Mouse (Mus musculus) heart, embryonic 14.5 days (tissue): Measurements from ENCODE around the gene Rgn. TPM values are rescaled to one million over a fixed set of nuclear protein-coding genes. Genes with fewer than 3 reads are reported as not detected.

Experiments used
- ATAC-seq: fragments of 200-750 bp; cut with Nextera tagmentation; 2 replicates; pipeline ENCODE4 v1.8.0; 2017; ENCODE audit warnings: low read depth, moderate TSS enrichment; ENCODE audit not compliant: insufficient number of reproducible peaks, insufficient read depth, low FRiP score
- H3K27ac ChIP-seq, 2 experiments: fragments of 200-500 bp in 1 of 2; fragments of 300-500 bp in 1 of 2; sonication (generic) in 1 of 2; replicated peaks in 1 of 2; 2 replicates each; pipeline ENCODE4 v1.5.1; 2012 to 2014; ENCODE audit warnings: low read depth in 2 of 2, low read length in 2 of 2, control low read depth in 1 of 2, mild to moderate bottlenecking in 1 of 2, mixed read lengths in 1 of 2; ENCODE audit not compliant: control insufficient read depth in 1 of 2, insufficient read depth in 1 of 2
- H3K27me3 ChIP-seq: fragments of 300-500 bp; sonication (generic); 2 replicates; pipeline ENCODE4 v1.6.1; 2014; ENCODE audit warnings: mild to moderate bottlenecking, low read length, control low read depth; ENCODE audit not compliant: control insufficient read depth, insufficient read depth
- H3K36me3 ChIP-seq: fragments of 300-500 bp; sonication (generic); 2 replicates; pipeline ENCODE4 v1.6.1; 2014; ENCODE audit warnings: mild to moderate bottlenecking, control low read depth, low read length, mixed read lengths; ENCODE audit not compliant: control insufficient read depth, insufficient read depth
- H3K4me1 ChIP-seq, 2 experiments: fragments of 200-500 bp in 1 of 2; fragments of 300-500 bp in 1 of 2; sonication (generic) in 1 of 2; 2 replicates each; pipeline ENCODE4 v1.6.1; 2012 to 2014; ENCODE audit warnings: low read length in 2 of 2, control low read depth in 1 of 2, mixed read lengths in 1 of 2; ENCODE audit not compliant: control insufficient read depth in 2 of 2, insufficient read depth in 2 of 2
- H3K4me2 ChIP-seq: fragments of 300-500 bp; sonication (generic); 2 replicates; pipeline ENCODE4 v1.6.1; 2014; ENCODE audit warnings: mild to moderate bottlenecking, low read length
- H3K4me3 ChIP-seq, 2 experiments: fragments of 200-500 bp in 1 of 2; fragments of 300-500 bp in 1 of 2; sonication (generic) in 1 of 2; 2 replicates each; pipeline ENCODE4 v1.5.1; 2012 to 2014; ENCODE audit warnings: low read length in 2 of 2, mild to moderate bottlenecking in 2 of 2, control low read depth in 1 of 2, low read depth in 1 of 2, moderate library complexity in 1 of 2; ENCODE audit not compliant: control insufficient read depth in 1 of 2, insufficient read depth in 1 of 2
- H3K9ac ChIP-seq: fragments of 300-500 bp; sonication (generic); 2 replicates; pipeline ENCODE4 v1.6.1; 2014; ENCODE audit warnings: mild to moderate bottlenecking, low read length
- H3K9me3 ChIP-seq: fragments of 300-500 bp; sonication (generic); 2 replicates; pipeline ENCODE4 v1.6.1; 2016; ENCODE audit warnings: low read length, control low read depth; ENCODE audit not compliant: control insufficient read depth
- WGBS: fragments of 180-500 bp; shearing (Covaris S2); extraction: QIAGEN DNeasy Blood & Tissue Kit; methylation state at CpG from one replicate; pipeline ENCODE4 v1.1.7; 2014; 5-methylcytosine and 5-hydroxymethylcytosine counted together
- polyA plus RNA-seq: library from polyadenylated mRNA; unstranded; fragments of >200 nt; fragmentation: Nextera tagmentation; extraction: Ambion mirVana; gene quantifications from 2 replicates; pipeline ENCODE4 v1.2.1, GENCODE M21; 2014

The Rgn gene
- polyA plus RNA-seq, 1 experiment from 2014 or later: 1.7 TPM

DNA sequence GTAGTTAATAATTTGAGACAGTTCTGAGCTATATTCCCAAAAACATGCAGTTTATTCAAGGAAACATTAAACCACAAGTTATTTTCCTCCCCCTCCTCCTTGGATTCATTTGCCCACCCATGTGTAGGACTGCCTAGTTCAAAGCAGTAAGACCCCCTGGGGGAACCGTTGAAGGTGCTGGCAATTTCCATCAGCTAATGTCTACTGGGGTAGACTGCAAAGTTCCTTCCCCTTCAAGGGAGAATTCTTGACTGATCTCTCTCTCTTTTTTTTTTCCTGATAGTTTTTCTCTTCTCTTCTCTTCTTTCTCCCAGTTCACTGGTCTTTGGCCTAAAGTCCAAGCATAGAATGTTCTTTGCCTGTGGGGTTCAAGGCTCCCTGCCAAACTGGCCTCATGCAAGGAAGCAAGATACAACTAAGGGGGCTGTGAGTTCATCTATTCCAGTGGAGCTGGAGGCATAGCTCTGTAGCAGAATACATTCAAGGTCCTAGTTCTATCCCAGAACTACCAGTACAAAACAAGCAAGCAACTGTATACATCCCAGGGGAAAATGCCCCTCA, 627 bp upstream of the Rgn start:
- Histone ChIP-seq H3K9ac (no peak overlapping the region), H3K9me3 (no peaks in the 10 kb centered on the region), H3K36me3 (no peaks in the 10 kb centered on the region), H3K27me3 (no peaks in the 10 kb centered on the region), H3K27ac (no peak overlapping the region), H3K4me3 (peak overlapping the region in 1 of 2 experiments; percentile 42; a peak in 1 of 4 replicates), H3K4me2 (peak overlapping the region; percentile 68), H3K4me1 (no peaks in the 10 kb centered on the region; a peak in 1 of 4 replicates)
- WGBS: 48% methylated on average over 1 of the region's 1 CpGs
- ATAC-seq: no peak

DNA sequence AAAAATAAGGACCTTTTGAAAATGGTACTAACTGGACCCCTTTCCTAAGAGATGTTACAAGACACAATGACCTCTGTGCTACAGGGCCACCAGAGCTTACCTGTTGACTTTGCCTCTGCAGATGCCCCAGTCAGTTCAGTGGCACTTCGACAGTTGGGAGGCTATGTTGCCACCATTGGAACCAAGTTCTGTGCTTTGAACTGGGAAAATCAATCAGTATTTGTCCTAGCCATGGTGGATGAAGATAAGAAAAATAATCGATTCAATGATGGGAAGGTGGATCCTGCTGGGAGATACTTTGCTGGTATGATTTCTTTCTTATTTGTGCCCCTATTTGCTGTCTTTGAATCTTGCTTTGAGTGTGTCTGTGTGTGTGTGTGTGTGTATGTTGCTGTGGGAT, 2.6 kb downstream of the Rgn start:
- WGBS: 78% methylated on average over 2 of the region's 2 CpGs
- Histone ChIP-seq H3K9me3 (no peaks in the 10 kb centered on the region), H3K4me2 (no peak overlapping the region), H3K4me1 (no peaks in the 10 kb centered on the region; a peak in 1 of 4 replicates), H3K27me3 (no peaks in the 10 kb centered on the region), H3K4me3 (no peak overlapping the region), H3K9ac (no peak overlapping the region), H3K36me3 (no peaks in the 10 kb centered on the region), H3K27ac (no peak overlapping the region)
- no peak for ATAC-seq

DNA sequence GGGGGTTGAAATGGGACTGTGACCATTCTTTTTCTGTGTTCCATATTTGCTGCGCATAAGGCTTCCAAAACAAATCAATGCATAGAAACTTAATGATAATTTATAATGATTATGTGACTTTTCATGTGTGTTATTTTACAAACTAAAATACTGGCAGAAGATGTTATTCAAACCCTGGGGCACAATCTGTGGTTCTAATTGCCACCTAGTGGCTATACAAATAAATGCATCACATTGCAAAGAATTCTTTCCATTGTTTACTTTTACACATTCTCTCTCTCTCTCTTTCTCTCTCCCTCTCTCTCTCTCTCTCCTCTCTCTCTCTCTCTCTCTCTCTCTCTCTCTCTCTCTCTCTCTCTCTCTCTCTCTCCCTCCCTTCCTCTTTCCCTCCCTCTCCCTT, 12.3 kb downstream of the Rgn start:
- 46% methylated on average over 1 of the region's 1 CpGs for WGBS
- no peak overlapping the region for H3K4me3 ChIP-seq
- H3K9me3 ChIP-seq: no peaks in the 10 kb centered on the region
- no peak overlapping the region for H3K27ac ChIP-seq
- H3K27me3 ChIP-seq: no peaks in the 10 kb centered on the region
- H3K4me1 ChIP-seq: no peaks in the 10 kb centered on the region
- no peak for ATAC-seq
- H3K36me3 ChIP-seq: no peaks in the 10 kb centered on the region
- H3K9ac ChIP-seq: no peak overlapping the region
- H3K4me2 ChIP-seq: no peak overlapping the region

GRCm38 (mm10) chrX:20563941-20564340, 14.4 kb downstream of the Rgn start:
- 67% methylated on average over 4 of the region's 4 CpGs for WGBS
- Histone ChIP-seq H3K9ac (no peak overlapping the region), H3K4me3 (no peak overlapping the region), H3K27me3 (no peaks in the 10 kb centered on the region), H3K9me3 (no peaks in the 10 kb centered on the region), H3K4me2 (no peak overlapping the region), H3K27ac (no peak overlapping the region), H3K4me1 (no peaks in the 10 kb centered on the region), H3K36me3 (no peaks in the 10 kb centered on the region)
- no peak for ATAC-seq

GRCm38 (mm10) chrX:20571024-20571423, 21.4 kb downstream of the Rgn start:
- 22% methylated on average over 2 of the region's 2 CpGs for WGBS
- Histone ChIP-seq H3K4me2 (no peak overlapping the region), H3K4me3 (no peak overlapping the region), H3K9me3 (no peaks in the 10 kb centered on the region), H3K36me3 (no peaks in the 10 kb centered on the region), H3K27me3 (no peaks in the 10 kb centered on the region), H3K27ac (peak overlapping the region; percentile 46 to 50), H3K9ac (no peak overlapping the region), H3K4me1 (0 out of 4 replicates have a peak, but pooled peaks cover 0 to 3% of the 10 kb centered on the region in 2 experiments)
- peak; percentile 73 for ATAC-seq

DNA sequence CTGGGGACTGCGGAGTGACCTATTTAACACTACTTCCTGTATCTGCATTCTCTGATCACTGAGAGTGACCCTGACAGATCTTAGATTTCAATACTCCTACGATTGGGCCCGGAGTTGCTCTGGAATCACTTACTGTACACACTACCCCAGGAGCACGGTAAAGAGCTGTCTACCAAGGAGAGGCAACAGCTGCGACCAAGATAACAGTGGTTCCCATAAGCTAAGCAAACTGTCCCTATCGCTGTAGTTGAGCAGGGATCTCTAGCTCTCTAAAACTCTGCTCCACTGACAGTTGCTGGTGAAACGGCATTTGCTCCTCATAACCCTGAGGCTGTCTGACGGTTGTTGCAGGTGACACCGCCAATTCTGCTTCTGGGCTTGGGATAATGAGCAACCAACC, 23.1 kb downstream of the Rgn start:
- H3K36me3 ChIP-seq: no peaks in the 10 kb centered on the region
- ATAC-seq: no peak
- 57% methylated on average over 9 of the region's 9 CpGs for WGBS

GRCm38 (mm10) chrX:20573927-20574326, 24.3 kb downstream of the Rgn start:
- Histone ChIP-seq H3K27ac (no peak overlapping the region), H3K27me3 (no peaks in the 10 kb centered on the region), H3K9ac (no peak overlapping the region), H3K4me3 (no peak overlapping the region), H3K4me2 (no peak overlapping the region), H3K36me3 (no peaks in the 10 kb centered on the region), H3K9me3 (no peaks in the 10 kb centered on the region), H3K4me1 (0 out of 4 replicates have a peak, but pooled peaks cover 0 to 3% of the 10 kb centered on the region in 2 experiments)
- ATAC-seq: no peak
- WGBS: 82% methylated on average over 4 of the region's 4 CpGs

More for the DNA sequence above, 23.1 kb downstream of the Rgn start:
- no peaks in the 10 kb centered on the region for H3K9me3 ChIP-seq
- H3K4me3 ChIP-seq: no peak overlapping the region
- 0 out of 4 replicates have a peak, but pooled peaks cover 0 to 3% of the 10 kb centered on the region in 2 experiments for H3K4me1 ChIP-seq
- H3K9ac ChIP-seq: no peak overlapping the region
- H3K4me2 ChIP-seq: no peak overlapping the region
- H3K27me3 ChIP-seq: no peaks in the 10 kb centered on the region
- peak overlapping the region in 1 of 2 experiments; percentile 39; a peak in 1 of 4 replicates for H3K27ac ChIP-seq

DNA sequence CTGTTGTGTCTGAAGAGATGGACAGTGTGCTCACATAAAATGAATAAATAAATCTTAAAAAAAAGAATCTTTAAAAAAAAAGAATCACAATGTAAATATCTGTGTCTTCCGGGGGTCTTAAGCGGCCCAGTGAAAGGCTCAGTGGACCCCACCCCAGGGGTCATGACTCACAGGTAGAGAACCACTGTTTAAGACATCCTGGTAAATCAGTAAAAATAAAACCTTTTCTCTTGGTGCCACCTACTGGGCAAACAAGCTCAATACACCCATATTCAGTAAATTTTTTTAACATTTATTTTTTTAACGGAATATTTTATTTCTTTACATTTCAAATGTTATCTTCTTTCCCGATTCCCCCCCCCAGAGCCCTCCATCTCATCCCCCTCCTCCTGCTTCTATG, 38.4 kb downstream of the Rgn start:
- no peak for ATAC-seq
- H3K27me3 ChIP-seq: no peaks in the 10 kb centered on the region
- H3K9ac ChIP-seq: no peak overlapping the region
- H3K36me3 ChIP-seq: no peaks in the 10 kb centered on the region
- H3K4me2 ChIP-seq: no peak overlapping the region
- H3K27ac ChIP-seq: no peak overlapping the region
- H3K4me3 ChIP-seq: no peak overlapping the region
- WGBS: 19% methylated on average over 4 of the region's 4 CpGs
- H3K4me1 ChIP-seq: no peaks in the 10 kb centered on the region
- H3K9me3 ChIP-seq: no peaks in the 10 kb centered on the region
